Mouse (Mus musculus) brain, embryonic 14.5 days (tissue): ENCODE data around the gene Cacybp.

Experiments
- CTCF ChIP-seq: fragments of 200-500 bp; IDR thresholded peaks from 2 replicates; pipeline ENCODE4 v1.5.1; 2012; ENCODE audit warnings: inconsistent platforms, mild to moderate bottlenecking, moderate library complexity, borderline replicate concordance; ENCODE audit not compliant: insufficient read depth, insufficient read length; ENCODE audit errors: extremely low read depth
- POLR2A ChIP-seq: fragments of 200-500 bp; IDR thresholded peaks from 2 replicates; pipeline ENCODE4 v1.6.1; 2012; ENCODE audit warnings: mild to moderate bottlenecking, inconsistent platforms, borderline replicate concordance; ENCODE audit not compliant: poor library complexity, insufficient read depth, insufficient read length, severe bottlenecking; ENCODE audit errors: extremely low read depth

GRCm38 (mm10) chr1:160231013-160231412 lies 18.3 kb upstream of the Cacybp start:
- TF ChIP-seq CTCF (no peak), POLR2A (no peak)
